Comparison of ENCODE assay signal across 12 mouse cellular contexts in the genomic region with DNA sequence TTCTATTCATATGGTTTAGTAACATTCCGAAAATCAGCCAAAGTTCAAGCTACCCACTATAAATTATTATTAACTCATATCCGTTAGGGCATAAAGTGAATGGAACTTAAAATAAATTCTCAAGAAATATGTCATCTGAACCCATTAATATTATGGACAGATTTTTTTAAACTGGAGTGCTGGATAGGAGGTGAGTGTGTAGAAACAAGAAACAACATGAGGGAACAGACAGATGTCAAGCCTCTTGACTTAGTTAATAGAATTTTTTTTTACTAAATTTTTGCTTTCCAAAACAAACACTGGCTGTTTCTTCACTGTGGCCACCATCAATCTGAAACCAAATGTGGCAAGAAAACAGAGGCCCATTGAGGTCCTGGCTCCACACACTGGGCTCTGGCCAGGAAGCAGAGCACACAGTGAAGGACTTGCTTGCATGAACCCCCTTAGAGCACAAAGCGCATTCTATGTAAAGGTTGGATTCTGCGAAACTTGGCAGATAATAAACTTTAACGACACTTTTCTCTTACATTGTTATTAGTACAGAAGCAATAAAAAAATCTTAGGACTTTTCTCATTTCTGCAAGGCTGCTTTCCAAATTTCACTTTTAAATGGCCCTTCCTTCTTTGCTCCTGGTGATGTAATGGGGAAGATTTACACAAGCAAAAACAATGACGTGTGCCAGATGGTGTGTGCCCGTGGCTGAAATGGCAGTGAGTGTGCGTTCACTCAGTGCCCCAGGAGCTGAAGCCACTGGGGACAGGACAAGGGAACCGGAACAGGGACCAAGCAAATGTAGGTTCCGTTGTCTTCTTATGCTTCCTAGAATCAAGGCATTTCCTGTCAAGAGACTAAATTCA. TPM values are rescaled to one million over a fixed set of nuclear protein-coding genes. Genes with fewer than 3 reads are reported as not detected.
DNase-seq lines count a peak whose midpoint lies in the region; ATAC-seq and TF ChIP-seq lines count a peak whose summit lies in the region.
"Had no signal": no experiment of that assay in that cellular context is flagged by ENCODE, and none has a peak within 500 bp of the region (broad histone marks: within the 10 kb centered on the region; RNA-seq: fewer than 3 reads in every experiment).

No protein-coding gene starts in this region.

- no peak overlapping the region for H3K4me2 ChIP-seq in hindbrain, embryonic 14.5 days (replicated peaks)
- H3K4me2 ChIP-seq in liver, postnatal 0 days (ENCODE audit: low read depth, low read length), result no peak overlapping the region
- H3K4me2 ChIP-seq in liver, embryonic 11.5 days, result no peak overlapping the region
- H3K4me2 ChIP-seq: embryonic facial prominence, embryonic 15.5 days; heart, embryonic 11.5 days had no signal

- ATAC-seq in hindbrain, embryonic 14.5 days (ENCODE audit: low FRiP score), result 0 out of 2 replicates have a peak, but pooled peaks have one; percentile 51
- ATAC-seq in liver, postnatal 0 days, result peak; percentile 32
- no peak for ATAC-seq in liver, embryonic 11.5 days (replicated peaks; ENCODE audit: low FRiP score)

- H3K36me3 ChIP-seq in hindbrain, embryonic 14.5 days (replicated peaks; ENCODE audit: control insufficient read depth, insufficient read depth), result peaks cover 11% of the 10 kb centered on the region; the same call in 1 of the 2 replicates
- H3K36me3 ChIP-seq in hindbrain, embryonic 10.5 days, result peaks cover 50% of the 10 kb centered on the region
- no peaks in the 10 kb centered on the region for H3K36me3 ChIP-seq in liver, postnatal 0 days (replicated peaks; ENCODE audit: insufficient read depth, low read length)
- H3K36me3 ChIP-seq in liver, embryonic 11.5 days (ENCODE audit: control insufficient read depth, insufficient read depth, low read length), result peaks cover 2% of the 10 kb centered on the region; the same call in 1 of the 2 replicates
- H3K36me3 ChIP-seq: embryonic facial prominence, embryonic 15.5 days had no signal

- H3K4me3 ChIP-seq in hindbrain, embryonic 14.5 days (replicated peaks; ENCODE audit: low read length), result no peak overlapping the region
- H3K4me3 ChIP-seq in hindbrain, embryonic 10.5 days, result no peak overlapping the region
- H3K4me3 ChIP-seq in liver, postnatal 0 days (ENCODE audit: low read depth, low read length), result no peak overlapping the region
- H3K4me3 ChIP-seq in liver, embryonic 11.5 days (ENCODE audit: low read depth, low read length), result no peak overlapping the region
- H3K4me3 ChIP-seq: embryonic facial prominence, embryonic 15.5 days; megakaryocyte, embryonic 14.5 days had no signal

- no peak for DNase-seq in hindbrain, embryonic 14.5 days (ENCODE audit: low spot score)
- DNase-seq in hindbrain, embryonic 10.5 days (ENCODE audit: low spot score), result no peak
- no peak for DNase-seq in liver, postnatal 0 days
- DNase-seq in liver, embryonic 11.5 days (ENCODE audit: low spot score), result no peak
- peak; percentile 51 for DNase-seq in forelimb bud, embryonic 11.5 days (ENCODE audit: low read depth, low spot score)
- peak; percentile 47 for DNase-seq in lung, postnatal 10 days
- DNase-seq in spleen, postnatal 10 days (ENCODE audit: low spot score in 2 of 2), result no peak
- DNase-seq in gastrocnemius, postnatal 25 days, result no peak
- DNase-seq: cerebellum, adult 8-10 months had no signal

- 74% methylated on average over 10 of the region's 10 CpGs for whole genome bisulfite sequencing in hindbrain, embryonic 14.5 days
- WGBS in hindbrain, embryonic 10.5 days, result 89% methylated on average over 10 of the region's 10 CpGs
- 80% methylated on average over 10 of the region's 10 CpGs for WGBS in liver, postnatal 0 days (ENCODE audit: insufficient replicate concordance)
- 90% methylated on average over 10 of the region's 10 CpGs for WGBS in liver, embryonic 11.5 days

- H3K27me3 ChIP-seq in hindbrain, embryonic 14.5 days (ENCODE audit: control insufficient read depth, insufficient read depth, low read length), result no peaks in the 10 kb centered on the region
- H3K27me3 ChIP-seq in hindbrain, embryonic 10.5 days (ENCODE audit: insufficient read depth, poor library complexity, severe bottlenecking), result no peaks in the 10 kb centered on the region
- no peaks in the 10 kb centered on the region for H3K27me3 ChIP-seq in liver, postnatal 0 days (ENCODE audit: insufficient read depth, low read length)
- no peaks in the 10 kb centered on the region for H3K27me3 ChIP-seq in liver, embryonic 11.5 days (replicated peaks; ENCODE audit: control insufficient read depth, insufficient read depth, low read length)
- H3K27me3 ChIP-seq: embryonic facial prominence, embryonic 15.5 days; megakaryocyte, embryonic 14.5 days had no signal

- H3K4me1 ChIP-seq in hindbrain, embryonic 14.5 days (replicated peaks; ENCODE audit: control insufficient read depth, insufficient read depth, low read length), result no peaks in the 10 kb centered on the region
- H3K4me1 ChIP-seq in hindbrain, embryonic 10.5 days (replicated peaks), result no peaks in the 10 kb centered on the region
- H3K4me1 ChIP-seq in liver, postnatal 0 days (ENCODE audit: insufficient read depth), result peaks cover 12% of the 10 kb centered on the region
- H3K4me1 ChIP-seq in liver, embryonic 11.5 days (replicated peaks; ENCODE audit: control insufficient read depth, insufficient read depth, low read length), result no peaks in the 10 kb centered on the region
- H3K4me1 ChIP-seq: embryonic facial prominence, embryonic 15.5 days; megakaryocyte, embryonic 14.5 days had no signal

- no peaks in the 10 kb centered on the region for H3K9me3 ChIP-seq in hindbrain, embryonic 14.5 days (ENCODE audit: control insufficient read depth, low read length)
- peaks cover 3% of the 10 kb centered on the region; the same call in 1 of the 2 replicates for H3K9me3 ChIP-seq in hindbrain, embryonic 10.5 days
- H3K9me3 ChIP-seq in liver, postnatal 0 days (ENCODE audit: low read length), result no peaks in the 10 kb centered on the region
- H3K9me3 ChIP-seq in liver, embryonic 11.5 days (ENCODE audit: control insufficient read depth, low read length), result no peaks in the 10 kb centered on the region
- H3K9me3 ChIP-seq: embryonic facial prominence, embryonic 15.5 days; megakaryocyte, embryonic 14.5 days had no signal

- TF ChIP-seq CTCF in liver, postnatal 0 days (IDR thresholded peaks at IDR 0.05; ENCODE audit: low read depth), result no peak

- H3K27ac ChIP-seq in hindbrain, embryonic 14.5 days, result no peak overlapping the region
- H3K27ac ChIP-seq in hindbrain, embryonic 10.5 days, result no peak overlapping the region
- peak overlapping the region; percentile 81 for H3K27ac ChIP-seq in liver, postnatal 0 days (ENCODE audit: low read depth)
- no peak overlapping the region for H3K27ac ChIP-seq in liver, embryonic 11.5 days (ENCODE audit: low read depth, low read length)
- H3K27ac ChIP-seq: embryonic facial prominence, embryonic 15.5 days had no signal

- H3K9ac ChIP-seq in hindbrain, embryonic 14.5 days, result no peak overlapping the region
- no peak overlapping the region for H3K9ac ChIP-seq in liver, postnatal 0 days (replicated peaks)
- H3K9ac ChIP-seq in liver, embryonic 11.5 days (ENCODE audit: low read depth, low read length), result no peak overlapping the region
- H3K9ac ChIP-seq: embryonic facial prominence, embryonic 15.5 days had no signal

- no peak for TF ChIP-seq EP300 in liver, postnatal 0 days (IDR thresholded peaks at IDR 0.05; ENCODE audit: low read depth)

RNA-seq across cellular contexts. Expression of a gene that starts 48.6 kb away (rescaled TPM):
- 73.7 and 80.1 TPM in 2 replicates for polyA plus RNA-seq in hindbrain, embryonic 14.5 days (2014; fragmentation: Nextera tagmentation; extraction: Ambion mirVana)
- 58.7 and 59.7 TPM in 2 replicates for polyA plus RNA-seq in hindbrain, embryonic 10.5 days (2016; fragmentation: Nextera tagmentation; extraction: Ambion mirVana)
- 117 and 133 TPM in 2 replicates for polyA plus RNA-seq in liver, postnatal 0 days (2015; fragmentation: Nextera tagmentation; extraction: Ambion mirVana)
- polyA plus RNA-seq in liver, embryonic 11.5 days (2014; fragmentation: Nextera tagmentation; extraction: Ambion mirVana), result 47.9 and 54.3 TPM in 2 replicates
- 10 to 100 TPM; 13.9 to 37.2 TPM for total RNA-seq in gastrocnemius, postnatal 25 days (2021)

Comparison
In these comparisons a context has a peak if more than half of its experiments do, and no peak if none do; other contexts are left out.
1. DNase-seq: peak in forelimb bud, embryonic 11.5 days (single experiment) and lung, postnatal 10 days (single experiment); none in hindbrain, embryonic 14.5 days (single experiment), hindbrain, embryonic 10.5 days (single experiment), liver, postnatal 0 days (single experiment), liver, embryonic 11.5 days (single experiment), spleen, postnatal 10 days (0 of 2) and gastrocnemius, postnatal 25 days (single experiment).